Mouse (Mus musculus): Measurements from ENCODE around the gene Wfdc3. TPM values are rescaled to one million over a fixed set of nuclear protein-coding genes. Genes with fewer than 3 reads are reported as not detected.

Wfdc3 gene
- 1.4 and 1.7 TPM in 2 replicates for polyA plus RNA-seq (2015; fragmentation: Nextera tagmentation; extraction: Ambion mirVana)

GRCm38 (mm10) chr2:164745843-164746479 lies at the start of gene Wfdc3, which contains the start of gene Dnttip1:
Gene Wfdc3, minus strand, starts transcription at chr2:164745931.
Gene Dnttip1, plus strand, starts transcription at chr2:164745983.
- peaks cover 24% of the 10 kb centered on the region for H3K4me1 ChIP-seq (replicated peaks; ENCODE audit: control insufficient read depth, insufficient read depth, low read length)
- H3K9ac ChIP-seq (replicated peaks; ENCODE audit: low read depth, low read length) = peak within 1 kb of the TSS; percentile 88
- H3K9me3 ChIP-seq (ENCODE audit: control insufficient read depth, low read length) = no peaks in the 10 kb centered on the region
- H3K4me3 ChIP-seq (replicated peaks; ENCODE audit: low read length) = peak within 1 kb of the TSS; percentile 82
- peaks cover 2% of the 10 kb centered on the region; the same call in 1 of the 2 replicates for H3K36me3 ChIP-seq (ENCODE audit: control insufficient read depth, insufficient read depth)
- peak; percentile 95 for ATAC-seq
- H3K27me3 ChIP-seq (replicated peaks; ENCODE audit: control insufficient read depth, insufficient read depth, low read length) = 0 out of 2 replicates have a peak, but pooled peaks cover 3% of the 10 kb centered on the region
- WGBS = under 1% methylated on average over 68 of the region's 70 CpGs
- H3K27ac ChIP-seq (ENCODE audit: low read length) = peak within 1 kb of the TSS; percentile 52
- H3K4me2 ChIP-seq (ENCODE audit: low read length) = peak within 1 kb of the TSS; percentile 95

GRCm38 (mm10) chr2:164794293-164794692 lies 48.6 kb upstream of the Wfdc3 start:
- Histone ChIP-seq H3K27ac (ENCODE audit: low read length) (no peak overlapping the region), H3K9ac (replicated peaks; ENCODE audit: low read depth, low read length) (no peak overlapping the region), H3K4me1 (replicated peaks; ENCODE audit: control insufficient read depth, insufficient read depth, low read length) (no peaks in the 10 kb centered on the region), H3K27me3 (replicated peaks; ENCODE audit: control insufficient read depth, insufficient read depth, low read length) (no peaks in the 10 kb centered on the region), H3K4me2 (ENCODE audit: low read length) (no peak overlapping the region), H3K4me3 (replicated peaks; ENCODE audit: low read length) (no peak overlapping the region), H3K9me3 (ENCODE audit: control insufficient read depth, low read length) (no peaks in the 10 kb centered on the region), H3K36me3 (ENCODE audit: control insufficient read depth, insufficient read depth) (peaks cover 12% of the 10 kb centered on the region)
- 25% methylated on average over 5 of the region's 5 CpGs for WGBS
- peak; percentile 41; the same call in 1 of the 2 replicates for ATAC-seq

- no peak for ATAC-seq
These were observed 48.0 kb upstream of the Wfdc3 start for GRCm38 (mm10) chr2:164793772-164794171.

GRCm38 (mm10) chr2:164793236-164793635 lies 47.5 kb upstream of the Wfdc3 start:
- H3K4me1 ChIP-seq (replicated peaks; ENCODE audit: control insufficient read depth, insufficient read depth, low read length) = no peaks in the 10 kb centered on the region
- H3K27ac ChIP-seq (ENCODE audit: low read length) = no peak overlapping the region
- H3K9ac ChIP-seq (replicated peaks; ENCODE audit: low read depth, low read length) = no peak overlapping the region
- WGBS = 82% methylated on average over 3 of the region's 3 CpGs
- no peaks in the 10 kb centered on the region for H3K9me3 ChIP-seq (ENCODE audit: control insufficient read depth, low read length)
- H3K27me3 ChIP-seq (replicated peaks; ENCODE audit: control insufficient read depth, insufficient read depth, low read length) = no peaks in the 10 kb centered on the region
- no peak for ATAC-seq
- H3K36me3 ChIP-seq (ENCODE audit: control insufficient read depth, insufficient read depth) = peaks cover 12% of the 10 kb centered on the region
- H3K4me2 ChIP-seq (ENCODE audit: low read length) = no peak overlapping the region
- no peak overlapping the region for H3K4me3 ChIP-seq (replicated peaks; ENCODE audit: low read length)

More at GRCm38 (mm10) chr2:164793772-164794171, 48.0 kb upstream of the Wfdc3 start:
- H3K36me3 ChIP-seq (ENCODE audit: control insufficient read depth, insufficient read depth) = peaks cover 12% of the 10 kb centered on the region
- no peaks in the 10 kb centered on the region for H3K27me3 ChIP-seq (replicated peaks; ENCODE audit: control insufficient read depth, insufficient read depth, low read length)
- H3K9ac ChIP-seq (replicated peaks; ENCODE audit: low read depth, low read length) = no peak overlapping the region
- no peak overlapping the region for H3K4me2 ChIP-seq (ENCODE audit: low read length)
- H3K4me1 ChIP-seq (replicated peaks; ENCODE audit: control insufficient read depth, insufficient read depth, low read length) = no peaks in the 10 kb centered on the region
- no peak overlapping the region for H3K27ac ChIP-seq (ENCODE audit: low read length)
- H3K4me3 ChIP-seq (replicated peaks; ENCODE audit: low read length) = no peak overlapping the region
- no peaks in the 10 kb centered on the region for H3K9me3 ChIP-seq (ENCODE audit: control insufficient read depth, low read length)
- 95% methylated on average over 2 of the region's 2 CpGs for WGBS

- Histone ChIP-seq H3K9ac (replicated peaks; ENCODE audit: low read depth, low read length) (no peak overlapping the region), H3K4me1 (replicated peaks; ENCODE audit: control insufficient read depth, insufficient read depth, low read length) (no peaks in the 10 kb centered on the region; the same call in 1 of the 2 replicates), H3K4me2 (ENCODE audit: low read length) (no peak overlapping the region), H3K36me3 (ENCODE audit: control insufficient read depth, insufficient read depth) (peaks cover 12% of the 10 kb centered on the region), H3K4me3 (replicated peaks; ENCODE audit: low read length) (no peak overlapping the region), H3K27ac (ENCODE audit: low read length) (no peak overlapping the region), H3K27me3 (replicated peaks; ENCODE audit: control insufficient read depth, insufficient read depth, low read length) (no peaks in the 10 kb centered on the region), H3K9me3 (ENCODE audit: control insufficient read depth, low read length) (no peaks in the 10 kb centered on the region)
- WGBS = 90% methylated on average over 12 of the region's 12 CpGs
- ATAC-seq = no peak
These were observed 46.9 kb upstream of the Wfdc3 start for GRCm38 (mm10) chr2:164792400-164793190.

GRCm38 (mm10) chr2:164791841-164792261 lies 46.1 kb upstream of the Wfdc3 start:
- Histone ChIP-seq H3K9ac (replicated peaks; ENCODE audit: low read depth, low read length) (no peak overlapping the region), H3K4me2 (ENCODE audit: low read length) (no peak overlapping the region), H3K27me3 (replicated peaks; ENCODE audit: control insufficient read depth, insufficient read depth, low read length) (no peaks in the 10 kb centered on the region), H3K9me3 (ENCODE audit: control insufficient read depth, low read length) (no peaks in the 10 kb centered on the region), H3K36me3 (ENCODE audit: control insufficient read depth, insufficient read depth) (peaks cover 12% of the 10 kb centered on the region), H3K4me1 (replicated peaks; ENCODE audit: control insufficient read depth, insufficient read depth, low read length) (peaks cover 3% of the 10 kb centered on the region), H3K27ac (ENCODE audit: low read length) (no peak overlapping the region), H3K4me3 (replicated peaks; ENCODE audit: low read length) (no peak overlapping the region)
- WGBS = 91% methylated on average over 18 of the region's 18 CpGs
- no peak for ATAC-seq

GRCm38 (mm10) chr2:164790451-164790850 lies 44.7 kb upstream of the Wfdc3 start:
- Histone ChIP-seq H3K36me3 (ENCODE audit: control insufficient read depth, insufficient read depth) (peaks cover 12% of the 10 kb centered on the region), H3K9me3 (ENCODE audit: control insufficient read depth, low read length) (no peaks in the 10 kb centered on the region), H3K4me1 (replicated peaks; ENCODE audit: control insufficient read depth, insufficient read depth, low read length) (peaks cover 11% of the 10 kb centered on the region), H3K4me3 (replicated peaks; ENCODE audit: low read length) (no peak overlapping the region), H3K27me3 (replicated peaks; ENCODE audit: control insufficient read depth, insufficient read depth, low read length) (no peaks in the 10 kb centered on the region), H3K9ac (replicated peaks; ENCODE audit: low read depth, low read length) (no peak overlapping the region), H3K27ac (ENCODE audit: low read length) (no peak overlapping the region), H3K4me2 (ENCODE audit: low read length) (no peak overlapping the region)
- no peak for ATAC-seq
- WGBS = 85% methylated on average over 4 of the region's 4 CpGs

GRCm38 (mm10) chr2:164788411-164788810 lies 42.7 kb upstream of the Wfdc3 start:
- Histone ChIP-seq H3K9ac (replicated peaks; ENCODE audit: low read depth, low read length) (no peak overlapping the region), H3K4me3 (replicated peaks; ENCODE audit: low read length) (no peak overlapping the region), H3K27me3 (replicated peaks; ENCODE audit: control insufficient read depth, insufficient read depth, low read length) (no peaks in the 10 kb centered on the region), H3K36me3 (ENCODE audit: control insufficient read depth, insufficient read depth) (0 out of 2 replicates have a peak, but pooled peaks cover 7% of the 10 kb centered on the region), H3K4me1 (replicated peaks; ENCODE audit: control insufficient read depth, insufficient read depth, low read length) (peaks cover 17% of the 10 kb centered on the region), H3K4me2 (ENCODE audit: low read length) (no peak overlapping the region), H3K27ac (ENCODE audit: low read length) (no peak overlapping the region), H3K9me3 (ENCODE audit: control insufficient read depth, low read length) (no peaks in the 10 kb centered on the region)
- WGBS = 74% methylated on average over 4 of the region's 4 CpGs
- ATAC-seq = no peak

- Histone ChIP-seq H3K4me2 (ENCODE audit: low read length) (no peak overlapping the region), H3K4me1 (replicated peaks; ENCODE audit: control insufficient read depth, insufficient read depth, low read length) (peaks cover 17% of the 10 kb centered on the region), H3K36me3 (ENCODE audit: control insufficient read depth, insufficient read depth) (0 out of 2 replicates have a peak, but pooled peaks cover 7% of the 10 kb centered on the region), H3K9me3 (ENCODE audit: control insufficient read depth, low read length) (no peaks in the 10 kb centered on the region), H3K9ac (replicated peaks; ENCODE audit: low read depth, low read length) (no peak overlapping the region), H3K27me3 (replicated peaks; ENCODE audit: control insufficient read depth, insufficient read depth, low read length) (no peaks in the 10 kb centered on the region), H3K4me3 (replicated peaks; ENCODE audit: low read length) (no peak overlapping the region), H3K27ac (ENCODE audit: low read length) (no peak overlapping the region)
- 91% methylated on average over 10 of the region's 10 CpGs for WGBS
- no peak for ATAC-seq
These were observed 42.0 kb upstream of the Wfdc3 start for GRCm38 (mm10) chr2:164787779-164788178.
